Mouse (Mus musculus) neural tube, embryonic 13.5 days (tissue): ENCODE measurements at regions not wholly inside any gene's neighbourhood (a gene's known extent, or its start where the extent isn't known, plus 50 kb on each side); places are given as distances from the start of the nearest gene placed in this dataset.

Experiments used
- ATAC-seq: fragments of 200-750 bp; cut with Nextera tagmentation; 2 replicates; pipeline ENCODE4 v1.8.0; 2017; ENCODE audit warnings: low read depth, mild to moderate bottlenecking, moderate TSS enrichment, moderate library complexity
- H3K27ac ChIP-seq: fragments of 300-500 bp; sonication (generic); replicated peaks from 2 replicates; pipeline ENCODE4 v1.5.1; 2015; ENCODE audit warnings: moderate library complexity, mild to moderate bottlenecking, inconsistent platforms
- H3K27me3 ChIP-seq: fragments of 300-500 bp; sonication (generic); 2 replicates; pipeline ENCODE4 v1.6.1; 2015; ENCODE audit warnings: mild to moderate bottlenecking, inconsistent platforms
- H3K36me3 ChIP-seq: fragments of 300-500 bp; sonication (generic); 2 replicates; pipeline ENCODE4 v1.6.1; 2015; ENCODE audit warnings: mild to moderate bottlenecking, inconsistent platforms
- H3K4me1 ChIP-seq: fragments of 300-500 bp; sonication (generic); replicated peaks from 2 replicates; pipeline ENCODE4 v1.6.1; 2015; ENCODE audit warnings: inconsistent platforms
- H3K4me2 ChIP-seq: fragments of 300-500 bp; sonication (generic); 2 replicates; pipeline ENCODE4 v1.6.1; 2015; ENCODE audit warnings: inconsistent platforms, mild to moderate bottlenecking, moderate library complexity
- H3K4me3 ChIP-seq: fragments of 300-500 bp; sonication (generic); 2 replicates; pipeline ENCODE4 v1.5.1; 2015; ENCODE audit warnings: mild to moderate bottlenecking, inconsistent platforms
- H3K9ac ChIP-seq: fragments of 300-500 bp; sonication (generic); 2 replicates; pipeline ENCODE4 v1.6.1; 2015; ENCODE audit warnings: moderate library complexity, mild to moderate bottlenecking, inconsistent platforms
- H3K9me3 ChIP-seq: fragments of 300-500 bp; sonication (generic); 2 replicates; pipeline ENCODE4 v1.6.1; 2016; ENCODE audit warnings: inconsistent platforms
- WGBS: fragments of 180-500 bp; shearing (Covaris S2); methylation state at CpG from one replicate; pipeline ENCODE4 v1.1.7; 2015; 5-methylcytosine and 5-hydroxymethylcytosine counted together

DNA sequence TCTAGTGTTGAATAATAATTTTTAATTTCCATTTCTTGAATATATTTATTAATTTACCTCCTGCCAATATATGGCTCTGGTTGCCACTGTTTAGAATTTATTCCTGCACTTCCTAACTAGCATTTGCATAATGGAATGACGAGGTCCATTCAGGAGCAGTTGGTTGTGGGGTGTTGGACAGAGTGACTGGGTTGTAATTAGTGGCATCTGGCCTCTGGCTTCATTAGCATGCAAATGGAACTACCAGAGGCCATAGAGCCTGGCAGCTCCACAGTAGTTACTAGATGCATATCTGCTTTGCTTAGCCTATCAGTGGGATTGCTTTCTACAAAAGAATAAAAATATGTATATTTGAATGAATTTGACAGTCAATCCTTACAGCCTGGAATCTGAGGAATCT, 1099.6 kb upstream of the Cdh8 start:
- WGBS, result 5% methylated on average over 1 of the region's 1 CpGs
- Histone ChIP-seq H3K9me3 (no peaks in the 10 kb centered on the region), H3K27me3 (no peaks in the 10 kb centered on the region), H3K27ac (peak overlapping the region; percentile 42; the same call in 1 of the 2 replicates), H3K9ac (no peak overlapping the region), H3K4me2 (no peak overlapping the region), H3K4me1 (peaks cover 12% of the 10 kb centered on the region), H3K4me3 (no peak overlapping the region), H3K36me3 (no peaks in the 10 kb centered on the region)
- peak; percentile 91 for ATAC-seq

DNA sequence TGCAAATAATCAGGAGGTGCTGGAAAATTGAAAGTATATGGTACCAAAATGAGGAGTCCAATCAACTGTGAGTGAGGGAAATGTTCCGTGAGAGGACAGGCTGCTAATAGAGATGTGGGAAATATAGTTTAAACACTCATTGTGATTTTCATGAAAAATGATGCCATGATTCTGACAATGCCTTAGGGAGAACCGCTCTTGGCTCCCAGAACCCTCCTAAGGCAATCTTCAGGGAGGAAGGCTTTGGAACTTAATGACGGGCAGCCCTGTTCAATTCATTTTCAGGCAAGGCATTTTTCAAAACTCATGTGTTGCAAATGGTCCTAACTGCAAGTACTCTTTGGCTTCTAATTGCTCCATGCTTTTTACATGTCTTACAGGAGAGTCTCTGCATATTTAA, 1098.9 kb upstream of the Cdh8 start:
- H3K9me3 ChIP-seq, result no peaks in the 10 kb centered on the region
- H3K4me2 ChIP-seq, result no peak overlapping the region
- H3K4me1 ChIP-seq, result peaks cover 12% of the 10 kb centered on the region
- no peak overlapping the region for H3K9ac ChIP-seq
- ATAC-seq, result peak; percentile 23; the same call in 1 of the 2 replicates
- no peaks in the 10 kb centered on the region for H3K27me3 ChIP-seq
- H3K4me3 ChIP-seq, result no peak overlapping the region
- peak overlapping the region; percentile 33; the same call in 1 of the 2 replicates for H3K27ac ChIP-seq
- H3K36me3 ChIP-seq, result no peaks in the 10 kb centered on the region
- WGBS, result 33% methylated on average over 3 of the region's 3 CpGs

DNA sequence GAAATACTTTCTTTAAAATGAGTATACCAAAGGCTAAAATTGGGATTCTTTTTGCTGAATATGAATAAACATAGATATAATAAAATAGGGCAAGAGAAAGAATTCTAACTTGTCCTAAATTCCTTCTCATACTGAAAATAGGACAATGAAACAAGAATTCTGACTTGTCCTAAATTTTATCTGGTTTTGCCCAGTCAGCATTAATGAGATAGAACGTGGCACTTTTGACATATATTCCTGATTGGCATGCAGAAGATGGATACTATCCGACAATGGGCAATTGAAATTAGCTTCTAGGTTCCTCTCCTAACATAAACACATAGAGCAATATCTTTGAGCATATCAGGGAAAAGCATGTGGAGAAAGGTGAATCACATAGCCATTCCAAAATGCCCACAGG, 1090.2 kb upstream of the Cdh8 start:
- WGBS, result 84% methylated on average over 2 of the region's 2 CpGs
- H3K4me1 ChIP-seq, result no peaks in the 10 kb centered on the region
- H3K4me3 ChIP-seq, result no peak overlapping the region
- no peak overlapping the region for H3K4me2 ChIP-seq
- no peaks in the 10 kb centered on the region for H3K27me3 ChIP-seq
- H3K9me3 ChIP-seq, result no peaks in the 10 kb centered on the region
- H3K36me3 ChIP-seq, result no peaks in the 10 kb centered on the region
- no peak for ATAC-seq
- no peak overlapping the region for H3K27ac ChIP-seq
- no peak overlapping the region for H3K9ac ChIP-seq

DNA sequence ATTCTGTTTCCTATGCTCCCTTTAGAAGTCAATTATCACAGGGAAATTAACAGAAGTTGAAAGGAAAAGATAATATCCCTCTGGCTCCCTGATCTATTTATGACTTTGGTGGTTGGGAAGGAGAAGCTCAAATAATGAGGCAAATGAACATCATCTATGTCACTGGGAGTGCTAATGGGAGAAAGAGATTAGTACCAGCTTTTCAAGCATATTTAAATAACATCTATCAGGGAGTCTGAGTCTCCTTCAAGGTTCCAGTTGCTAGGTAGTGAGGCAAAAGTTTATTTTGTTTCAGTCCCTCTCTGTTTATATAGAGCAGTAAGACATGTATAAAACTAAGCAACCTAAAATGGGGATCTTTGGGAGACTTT, 1084.1 kb upstream of the Cdh8 start:
- Histone ChIP-seq H3K4me2 (no peak overlapping the region), H3K36me3 (no peaks in the 10 kb centered on the region), H3K9ac (no peak overlapping the region), H3K9me3 (no peaks in the 10 kb centered on the region), H3K27ac (peak overlapping the region; percentile 52; the same call in 1 of the 2 replicates), H3K4me1 (no peaks in the 10 kb centered on the region; the same call in 1 of the 2 replicates), H3K4me3 (no peak overlapping the region), H3K27me3 (no peaks in the 10 kb centered on the region)
- ATAC-seq, result no peak

DNA sequence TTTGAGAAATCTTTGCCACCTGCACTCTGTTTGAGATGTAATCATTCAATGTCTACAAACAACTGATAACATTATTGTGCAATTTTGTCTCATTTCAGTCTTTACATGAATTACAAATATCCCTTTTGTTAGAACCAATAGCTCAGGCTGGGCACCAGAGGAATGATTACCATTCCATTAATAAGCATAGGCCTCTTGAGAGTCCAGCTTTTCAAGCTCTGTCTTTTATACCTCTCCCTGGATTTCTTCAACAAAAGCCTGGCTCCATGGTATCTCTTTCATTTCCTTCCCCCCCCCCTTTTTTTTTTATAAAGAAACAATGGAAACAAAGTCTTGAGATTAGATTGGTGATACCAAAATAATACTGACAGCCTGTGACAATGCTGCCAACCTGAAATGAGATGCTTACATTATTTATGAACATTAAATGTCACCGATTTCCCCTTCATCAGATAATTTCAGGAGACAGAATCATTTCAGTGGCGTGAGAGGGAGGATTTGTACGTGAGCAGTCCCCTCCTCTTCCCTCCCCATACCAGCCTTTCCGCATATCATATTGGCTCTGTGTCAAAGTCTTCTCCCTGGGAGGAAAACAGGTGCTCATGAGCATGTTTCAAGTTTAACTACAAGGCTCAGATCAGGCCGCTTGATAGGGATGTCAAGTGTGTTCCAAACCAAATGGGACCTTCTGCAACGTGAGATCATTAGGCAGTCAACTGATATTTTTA, 1083.5 kb upstream of the Cdh8 start:
- Histone ChIP-seq H3K9me3 (no peaks in the 10 kb centered on the region), H3K27ac (peak overlapping the region; percentile 52), H3K4me2 (no peak overlapping the region), H3K9ac (no peak overlapping the region), H3K4me1 (no peaks in the 10 kb centered on the region; the same call in 1 of the 2 replicates), H3K36me3 (no peaks in the 10 kb centered on the region), H3K4me3 (no peak overlapping the region), H3K27me3 (no peaks in the 10 kb centered on the region)
- WGBS, result 27% methylated on average over 6 of the region's 6 CpGs
- ATAC-seq, result peak; percentile 50

DNA sequence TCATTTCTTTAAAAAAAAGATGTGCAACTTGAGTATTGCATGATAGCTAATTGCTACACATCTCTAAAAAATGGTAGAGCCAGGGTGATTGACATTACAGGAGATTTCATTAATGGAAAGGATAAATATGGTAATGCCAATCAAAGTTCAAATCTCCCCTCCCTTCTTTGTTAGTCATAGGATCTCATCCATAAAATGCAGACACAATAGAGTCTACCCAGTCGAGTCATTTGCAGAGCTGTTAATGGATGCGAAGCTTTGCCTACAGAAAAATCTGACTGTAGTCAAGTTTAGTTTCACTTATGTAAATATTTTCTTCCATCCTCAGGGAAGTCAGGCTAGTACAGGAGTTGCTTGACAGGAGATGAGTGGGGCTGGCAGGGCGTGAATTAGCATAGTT, 1078.2 kb upstream of the Cdh8 start:
- Histone ChIP-seq H3K4me1 (no peaks in the 10 kb centered on the region), H3K27ac (no peak overlapping the region), H3K4me2 (no peak overlapping the region), H3K9me3 (no peaks in the 10 kb centered on the region), H3K27me3 (no peaks in the 10 kb centered on the region), H3K9ac (no peak overlapping the region), H3K36me3 (no peaks in the 10 kb centered on the region), H3K4me3 (no peak overlapping the region)
- 75% methylated on average over 3 of the region's 3 CpGs for WGBS
- ATAC-seq, result no peak

DNA sequence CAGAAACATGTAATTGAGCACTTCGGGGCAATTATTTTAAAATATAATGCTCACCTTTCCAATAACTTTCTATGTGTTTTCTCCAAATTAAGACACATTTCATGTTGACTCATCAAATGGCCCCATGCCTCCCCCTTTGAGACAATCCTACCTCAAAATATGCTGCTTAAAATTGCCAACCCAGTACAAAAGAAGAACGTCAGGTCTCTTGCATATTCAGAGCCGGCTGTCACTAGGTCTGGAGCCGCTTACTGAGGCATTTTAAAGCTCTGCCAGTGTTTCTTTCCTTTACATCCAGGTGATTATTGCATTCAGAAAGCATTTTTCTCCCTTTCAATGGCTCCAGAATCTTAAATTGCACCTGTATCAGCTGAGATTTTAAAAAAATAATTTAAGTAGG, 1059.7 kb upstream of the Cdh8 start:
- Histone ChIP-seq H3K4me3 (no peak overlapping the region), H3K27me3 (no peaks in the 10 kb centered on the region), H3K9ac (no peak overlapping the region), H3K4me2 (no peak overlapping the region), H3K27ac (no peak overlapping the region), H3K36me3 (no peaks in the 10 kb centered on the region), H3K4me1 (no peaks in the 10 kb centered on the region), H3K9me3 (no peaks in the 10 kb centered on the region)
- WGBS, result 73% methylated on average over 4 of the region's 4 CpGs
- ATAC-seq, result no peak

DNA sequence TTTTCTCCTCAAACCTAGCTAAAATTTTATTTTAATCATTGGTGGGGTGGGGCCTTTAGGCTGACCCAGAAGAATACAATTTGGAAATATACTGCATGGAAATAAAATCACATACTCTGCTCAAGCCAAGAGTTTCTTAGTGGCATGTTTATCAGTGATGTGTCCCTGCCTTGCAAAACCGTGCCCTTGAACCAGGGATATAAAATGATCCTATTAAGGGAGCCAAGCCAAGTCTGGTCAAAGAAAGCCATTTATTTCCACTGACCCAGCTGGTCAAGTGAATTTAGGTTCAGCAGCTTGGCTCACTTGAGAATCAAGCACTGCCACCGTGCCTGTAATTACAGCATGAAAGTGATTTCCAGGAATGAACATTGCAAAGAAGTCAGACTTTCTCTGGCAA, 1035.0 kb upstream of the Cdh8 start:
- ATAC-seq, result no peak
- Histone ChIP-seq H3K9ac (no peak overlapping the region), H3K27ac (no peak overlapping the region), H3K27me3 (no peaks in the 10 kb centered on the region), H3K4me1 (peaks cover 3% of the 10 kb centered on the region; the same call in 1 of the 2 replicates), H3K9me3 (no peaks in the 10 kb centered on the region), H3K4me2 (no peak overlapping the region), H3K36me3 (no peaks in the 10 kb centered on the region), H3K4me3 (no peak overlapping the region)
- 49% methylated on average over 2 of the region's 2 CpGs for WGBS

DNA sequence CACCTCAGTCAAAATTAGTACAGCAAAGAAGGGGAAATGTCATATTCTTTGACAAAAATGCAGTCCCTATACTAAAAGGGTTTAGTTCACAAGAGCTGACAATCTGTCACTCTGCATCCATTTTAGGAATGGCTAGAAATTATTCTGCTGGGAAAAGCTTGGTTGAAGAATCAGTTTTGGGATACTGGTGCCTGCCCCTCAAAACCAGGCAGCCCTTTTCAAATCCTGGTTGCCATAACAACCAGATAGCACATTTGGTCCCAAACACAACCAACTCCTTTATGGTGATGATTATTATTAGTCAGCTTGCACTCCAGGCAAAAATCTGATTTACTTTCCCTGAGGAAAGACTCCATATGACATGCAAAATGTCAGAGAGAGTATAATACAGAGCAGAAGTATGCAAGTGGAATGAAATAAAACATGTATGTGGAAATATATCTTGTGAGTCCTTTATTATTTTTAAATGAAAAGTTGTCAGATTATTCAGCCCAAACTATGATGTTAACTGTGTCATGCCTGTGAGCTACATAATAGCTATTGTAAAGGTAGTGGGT, 1034.2 kb upstream of the Cdh8 start:
- ATAC-seq, result no peak
- no peak overlapping the region for H3K27ac ChIP-seq
- no peak overlapping the region for H3K9ac ChIP-seq
- no peaks in the 10 kb centered on the region for H3K9me3 ChIP-seq
- no peaks in the 10 kb centered on the region for H3K36me3 ChIP-seq
- H3K4me2 ChIP-seq, result no peak overlapping the region
- peaks cover 3% of the 10 kb centered on the region; the same call in 1 of the 2 replicates for H3K4me1 ChIP-seq
- H3K27me3 ChIP-seq, result no peaks in the 10 kb centered on the region
- H3K4me3 ChIP-seq, result no peak overlapping the region

DNA sequence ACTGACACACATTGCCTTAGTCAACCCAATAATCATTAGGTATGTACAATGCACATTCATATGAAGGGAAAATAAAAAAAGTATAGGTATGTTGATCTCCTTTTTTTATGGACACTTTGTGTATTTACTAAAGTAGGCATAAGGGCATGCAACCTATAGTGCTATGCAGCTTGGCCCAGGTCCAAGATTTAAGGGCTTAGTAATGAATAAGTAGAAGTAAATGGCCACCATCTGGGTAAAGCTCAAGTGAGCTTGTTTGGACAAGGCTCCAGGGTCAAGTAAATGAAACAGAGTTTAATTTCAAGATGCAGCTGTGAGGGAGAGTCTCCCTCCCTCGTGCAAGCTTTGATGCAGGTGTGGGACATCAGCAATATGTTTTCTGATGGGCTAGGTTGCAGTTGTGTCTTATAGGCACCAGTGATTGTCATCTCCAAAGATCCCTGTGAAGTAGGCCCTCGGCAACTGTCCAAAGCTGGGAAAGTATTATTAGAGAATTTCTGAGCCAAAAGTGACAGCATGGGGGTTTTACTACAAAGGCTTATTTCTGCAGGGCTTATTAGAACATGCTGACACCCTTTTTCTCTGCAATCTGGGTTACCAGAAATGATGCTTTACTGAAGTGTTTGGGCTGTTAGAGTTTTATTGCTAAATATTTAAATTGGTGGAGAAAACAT, 1030.5 kb upstream of the Cdh8 start:
- Histone ChIP-seq H3K9ac (no peak overlapping the region), H3K4me3 (no peak overlapping the region), H3K27me3 (no peaks in the 10 kb centered on the region), H3K27ac (no peak overlapping the region), H3K4me2 (no peak overlapping the region), H3K9me3 (no peaks in the 10 kb centered on the region), H3K4me1 (peaks cover 3% of the 10 kb centered on the region; the same call in 1 of the 2 replicates), H3K36me3 (no peaks in the 10 kb centered on the region)
- WGBS, result 64% methylated on average over 2 of the region's 2 CpGs
- ATAC-seq, result no peak
